Mouse (Mus musculus) testis, adult 2 months (tissue): ENCODE data around the gene Hspa1l.

Source experiments
- CTCF ChIP-seq: fragments of 200-500 bp; IDR thresholded peaks from 2 replicates; pipeline ENCODE4 v1.5.1; 2012; ENCODE audit warnings: low read depth, mild to moderate bottlenecking, inconsistent platforms, low read length, moderate library complexity; ENCODE audit not compliant: control insufficient read depth, insufficient read depth, insufficient replicate concordance
- POLR2A ChIP-seq: fragments of 200-500 bp; IDR thresholded peaks from 2 replicates; pipeline ENCODE4 v1.6.1; 2012; ENCODE audit warnings: low read depth, mild to moderate bottlenecking, inconsistent platforms, low read length, moderate library complexity; ENCODE audit not compliant: control insufficient read depth

- TF ChIP-seq POLR2A (no peak), CTCF (no peak)
Measured at GRCm38 (mm10) chr17:35009586-35009985, 37.1 kb downstream of the Hspa1l start.
